Mouse (Mus musculus): ENCODE measurements around the gene Stx8. TPM values are rescaled to one million over a fixed set of nuclear protein-coding genes. Genes with fewer than 3 reads are reported as not detected.

The Stx8 gene
- polyA plus RNA-seq, 1 experiment from 2014 or later: 64.1 TPM

DNA sequence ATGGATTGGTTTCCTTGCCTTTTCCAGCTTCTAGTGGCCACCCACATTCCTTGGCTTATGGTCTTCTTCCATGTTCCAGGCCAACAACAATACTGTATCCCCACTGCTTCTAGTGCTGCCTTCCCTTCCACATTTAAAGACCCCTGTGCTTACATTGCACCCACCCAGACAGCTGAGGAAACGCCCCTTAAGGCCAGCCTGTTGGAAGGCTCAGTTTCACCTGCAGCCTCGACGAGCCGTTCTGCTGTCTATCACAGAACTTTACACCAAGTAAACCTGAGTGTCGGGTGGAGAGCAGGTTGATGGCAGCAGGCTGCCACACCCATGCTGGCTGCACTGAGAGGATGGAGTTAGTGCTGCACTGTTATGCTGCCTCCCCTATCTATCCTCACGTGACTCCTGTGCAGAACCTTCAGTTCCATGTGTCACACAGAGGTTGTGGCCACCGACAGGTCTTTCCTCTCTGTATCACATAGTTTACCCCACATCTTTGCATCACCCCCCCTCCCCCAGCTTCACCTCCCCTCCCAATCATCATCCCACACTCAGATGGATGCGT lies 57.9 kb downstream of the Stx8 start:
- Histone ChIP-seq H3K27me3 (ENCODE audit: control insufficient read depth, insufficient read depth, low read depth, low read length) (no peaks in the 10 kb centered on the region), H3K4me3 (ENCODE audit: low read depth, low read length) (no peak overlapping the region), H3K9ac (ENCODE audit: low read depth, low read length) (no peak overlapping the region), H3K4me2 (ENCODE audit: low read length) (no peak overlapping the region), H3K27ac (ENCODE audit: low read length) (no peak overlapping the region), H3K36me3 (ENCODE audit: control insufficient read depth, insufficient read depth, low read length) (no peaks in the 10 kb centered on the region), H3K4me1 (ENCODE audit: control insufficient read depth, insufficient read depth, low read length) (no peaks in the 10 kb centered on the region), H3K9me3 (replicated peaks; ENCODE audit: control insufficient read depth, low read length, poor library complexity, severe bottlenecking) (no peaks in the 10 kb centered on the region)
- ATAC-seq: no peak
- 90% methylated on average over 8 of the region's 8 CpGs for WGBS

DNA sequence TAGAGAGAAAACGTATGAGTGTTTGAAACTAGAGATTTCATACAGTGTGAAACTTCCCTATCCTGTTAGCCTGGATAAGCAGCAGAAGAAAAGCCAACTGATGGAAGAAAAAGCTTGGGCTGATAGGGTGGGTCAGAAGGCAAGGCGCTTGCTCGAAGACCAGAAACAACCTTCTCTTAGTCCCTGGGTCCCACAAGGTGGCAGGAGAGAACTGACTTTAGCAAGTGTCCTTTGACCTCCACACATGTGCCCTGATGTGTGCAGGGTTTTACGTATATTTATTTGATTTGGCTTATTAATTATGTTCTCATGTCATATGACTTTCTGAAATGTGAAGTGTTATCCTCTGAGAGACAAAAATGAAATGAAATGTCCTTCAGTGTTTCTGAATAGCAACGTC lies 60.6 kb downstream of the Stx8 start:
- H3K9ac ChIP-seq (ENCODE audit: low read depth, low read length): no peak overlapping the region
- no peak overlapping the region for H3K27ac ChIP-seq (ENCODE audit: low read length)
- no peak overlapping the region for H3K4me3 ChIP-seq (ENCODE audit: low read depth, low read length)
- ATAC-seq: no peak
- H3K36me3 ChIP-seq (ENCODE audit: control insufficient read depth, insufficient read depth, low read length): no peaks in the 10 kb centered on the region
- 86% methylated on average over 5 of the region's 5 CpGs for WGBS
- no peaks in the 10 kb centered on the region for H3K9me3 ChIP-seq (replicated peaks; ENCODE audit: control insufficient read depth, low read length, poor library complexity, severe bottlenecking)
- H3K4me1 ChIP-seq (ENCODE audit: control insufficient read depth, insufficient read depth, low read length): no peaks in the 10 kb centered on the region
- H3K4me2 ChIP-seq (ENCODE audit: low read length): no peak overlapping the region
- H3K27me3 ChIP-seq (ENCODE audit: control insufficient read depth, insufficient read depth, low read depth, low read length): no peaks in the 10 kb centered on the region

GRCm38 (mm10) chr11:68029079-68029478 lies 63.1 kb downstream of the Stx8 start:
- H3K9ac ChIP-seq (ENCODE audit: low read depth, low read length): no peak overlapping the region
- H3K27ac ChIP-seq (ENCODE audit: low read length): no peak overlapping the region
- WGBS: 71% methylated on average over 4 of the region's 4 CpGs
- H3K4me3 ChIP-seq (ENCODE audit: low read depth, low read length): no peak overlapping the region
- H3K4me1 ChIP-seq (ENCODE audit: control insufficient read depth, insufficient read depth, low read length): no peaks in the 10 kb centered on the region
- H3K36me3 ChIP-seq (ENCODE audit: control insufficient read depth, insufficient read depth, low read length): no peaks in the 10 kb centered on the region
- H3K9me3 ChIP-seq (replicated peaks; ENCODE audit: control insufficient read depth, low read length, poor library complexity, severe bottlenecking): no peaks in the 10 kb centered on the region
- H3K4me2 ChIP-seq (ENCODE audit: low read length): no peak overlapping the region
- ATAC-seq: no peak
- no peaks in the 10 kb centered on the region for H3K27me3 ChIP-seq (ENCODE audit: control insufficient read depth, insufficient read depth, low read depth, low read length)

DNA sequence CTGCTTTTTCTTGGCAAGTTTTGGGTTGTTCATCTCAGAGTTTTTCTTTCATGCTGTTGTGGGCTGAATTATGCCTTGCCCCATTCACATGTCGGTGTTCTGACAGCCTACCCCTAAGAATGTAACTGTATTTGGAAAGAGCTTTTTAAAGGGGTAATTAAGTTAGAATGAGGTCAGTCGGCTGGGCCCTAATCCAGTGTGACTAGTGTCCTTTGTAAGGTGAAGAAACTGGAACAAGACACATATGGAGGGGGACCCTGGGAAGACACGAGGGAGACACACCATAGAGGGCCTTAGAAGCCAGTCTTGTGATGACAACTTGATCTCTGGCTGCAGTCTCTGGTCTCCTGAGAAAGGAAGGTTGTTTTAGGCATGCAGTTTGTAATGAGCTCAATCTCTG lies 63.9 kb downstream of the Stx8 start:
- Histone ChIP-seq H3K27ac (ENCODE audit: low read length) (no peak overlapping the region), H3K9ac (ENCODE audit: low read depth, low read length) (no peak overlapping the region), H3K4me2 (ENCODE audit: low read length) (no peak overlapping the region), H3K4me3 (ENCODE audit: low read depth, low read length) (no peak overlapping the region), H3K4me1 (ENCODE audit: control insufficient read depth, insufficient read depth, low read length) (no peaks in the 10 kb centered on the region), H3K9me3 (replicated peaks; ENCODE audit: control insufficient read depth, low read length, poor library complexity, severe bottlenecking) (no peaks in the 10 kb centered on the region), H3K27me3 (ENCODE audit: control insufficient read depth, insufficient read depth, low read depth, low read length) (no peaks in the 10 kb centered on the region), H3K36me3 (ENCODE audit: control insufficient read depth, insufficient read depth, low read length) (no peaks in the 10 kb centered on the region)
- ATAC-seq: no peak
- 17% methylated on average over 3 of the region's 3 CpGs for WGBS

- WGBS: 100% methylated on average over 1 of the region's 1 CpGs
- ATAC-seq: no peak
- no peak overlapping the region for H3K27ac ChIP-seq (ENCODE audit: low read length)
- no peaks in the 10 kb centered on the region for H3K9me3 ChIP-seq (replicated peaks; ENCODE audit: control insufficient read depth, low read length, poor library complexity, severe bottlenecking)
- H3K4me1 ChIP-seq (ENCODE audit: control insufficient read depth, insufficient read depth, low read length): no peaks in the 10 kb centered on the region
- no peaks in the 10 kb centered on the region for H3K36me3 ChIP-seq (ENCODE audit: control insufficient read depth, insufficient read depth, low read length)
- H3K9ac ChIP-seq (ENCODE audit: low read depth, low read length): no peak overlapping the region
- no peak overlapping the region for H3K4me2 ChIP-seq (ENCODE audit: low read length)
- H3K4me3 ChIP-seq (ENCODE audit: low read depth, low read length): no peak overlapping the region
- no peaks in the 10 kb centered on the region for H3K27me3 ChIP-seq (ENCODE audit: control insufficient read depth, insufficient read depth, low read depth, low read length)
These were observed 64.8 kb downstream of the Stx8 start for GRCm38 (mm10) chr11:68030771-68031170.

- no peaks in the 10 kb centered on the region for H3K27me3 ChIP-seq (ENCODE audit: control insufficient read depth, insufficient read depth, low read depth, low read length)
- H3K27ac ChIP-seq (ENCODE audit: low read length): no peak overlapping the region
- no peak for ATAC-seq
- H3K36me3 ChIP-seq (ENCODE audit: control insufficient read depth, insufficient read depth, low read length): no peaks in the 10 kb centered on the region
- no peak overlapping the region for H3K4me3 ChIP-seq (ENCODE audit: low read depth, low read length)
- no peaks in the 10 kb centered on the region for H3K9me3 ChIP-seq (replicated peaks; ENCODE audit: control insufficient read depth, low read length, poor library complexity, severe bottlenecking)
- WGBS: 76% methylated on average over 2 of the region's 2 CpGs
- peaks cover 3% of the 10 kb centered on the region; the same call in 1 of the 2 replicates for H3K4me1 ChIP-seq (ENCODE audit: control insufficient read depth, insufficient read depth, low read length)
- no peak overlapping the region for H3K4me2 ChIP-seq (ENCODE audit: low read length)
- no peak overlapping the region for H3K9ac ChIP-seq (ENCODE audit: low read depth, low read length)
These were observed 66.5 kb downstream of the Stx8 start for GRCm38 (mm10) chr11:68032448-68032847.

DNA sequence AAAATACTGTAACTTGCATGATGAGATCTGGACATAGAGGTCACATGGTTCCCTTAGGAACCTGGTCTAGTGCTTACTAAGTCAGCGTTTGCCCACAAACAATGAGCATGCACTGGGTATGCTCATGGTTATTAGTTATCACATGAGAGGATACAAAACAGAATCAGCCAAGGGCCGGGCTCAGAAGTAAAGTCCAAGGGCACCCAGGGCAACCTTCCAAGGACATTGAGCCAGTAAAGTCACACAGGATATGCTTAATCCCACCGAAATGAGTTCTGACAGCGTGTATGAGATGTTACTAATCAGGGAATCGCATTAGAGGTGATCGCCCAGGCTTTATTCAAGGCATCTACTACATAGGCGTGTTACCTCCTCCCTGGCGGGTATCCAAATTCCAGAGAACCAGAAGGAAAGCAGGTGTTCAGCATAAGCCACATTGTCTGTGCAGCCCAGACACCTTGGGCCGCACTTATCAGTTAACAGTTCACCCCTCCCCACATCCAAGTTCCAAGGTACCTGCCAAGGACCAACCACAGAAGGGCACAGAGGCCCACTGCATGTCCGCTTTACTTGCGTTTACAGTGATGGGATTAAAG lies 67.4 kb downstream of the Stx8 start:
- H3K4me3 ChIP-seq (ENCODE audit: low read depth, low read length): no peak overlapping the region
- WGBS: 90% methylated on average over 11 of the region's 11 CpGs
- ATAC-seq: no peak

DNA sequence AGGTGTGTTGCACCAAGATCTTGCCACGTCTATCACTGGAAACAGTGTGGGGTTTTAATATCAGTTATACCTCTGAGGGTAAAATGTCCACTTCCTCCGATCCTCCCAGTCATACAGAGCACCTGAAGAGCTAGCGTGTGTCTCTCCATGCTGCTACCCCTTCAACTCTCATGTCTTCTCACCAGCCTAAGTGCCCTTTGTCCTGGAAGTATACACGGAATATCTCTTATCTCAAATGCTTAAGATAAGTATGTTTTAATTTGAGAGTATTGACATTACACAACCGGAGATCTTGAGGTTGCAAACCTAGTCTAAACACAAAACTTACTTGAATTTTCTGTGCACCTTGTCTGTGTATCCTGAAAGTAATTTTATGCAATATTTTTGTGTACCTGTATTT lies 68.4 kb downstream of the Stx8 start:
- Histone ChIP-seq H3K4me1 (ENCODE audit: control insufficient read depth, insufficient read depth, low read length) (peaks cover 3% of the 10 kb centered on the region; the same call in 1 of the 2 replicates), H3K27ac (ENCODE audit: low read length) (no peak overlapping the region), H3K9ac (ENCODE audit: low read depth, low read length) (no peak overlapping the region), H3K27me3 (ENCODE audit: control insufficient read depth, insufficient read depth, low read depth, low read length) (no peaks in the 10 kb centered on the region), H3K36me3 (ENCODE audit: control insufficient read depth, insufficient read depth, low read length) (no peaks in the 10 kb centered on the region), H3K9me3 (replicated peaks; ENCODE audit: control insufficient read depth, low read length, poor library complexity, severe bottlenecking) (no peaks in the 10 kb centered on the region), H3K4me3 (ENCODE audit: low read depth, low read length) (no peak overlapping the region), H3K4me2 (ENCODE audit: low read length) (no peak overlapping the region)
- 95% methylated on average over 5 of the region's 5 CpGs for WGBS
- ATAC-seq: no peak

More for the DNA sequence above, 67.4 kb downstream of the Stx8 start:
- Histone ChIP-seq H3K9ac (ENCODE audit: low read depth, low read length) (no peak overlapping the region), H3K9me3 (replicated peaks; ENCODE audit: control insufficient read depth, low read length, poor library complexity, severe bottlenecking) (no peaks in the 10 kb centered on the region), H3K4me2 (ENCODE audit: low read length) (no peak overlapping the region), H3K27ac (ENCODE audit: low read length) (no peak overlapping the region), H3K4me1 (ENCODE audit: control insufficient read depth, insufficient read depth, low read length) (peaks cover 3% of the 10 kb centered on the region; the same call in 1 of the 2 replicates), H3K36me3 (ENCODE audit: control insufficient read depth, insufficient read depth, low read length) (no peaks in the 10 kb centered on the region), H3K27me3 (ENCODE audit: control insufficient read depth, insufficient read depth, low read depth, low read length) (no peaks in the 10 kb centered on the region)

DNA sequence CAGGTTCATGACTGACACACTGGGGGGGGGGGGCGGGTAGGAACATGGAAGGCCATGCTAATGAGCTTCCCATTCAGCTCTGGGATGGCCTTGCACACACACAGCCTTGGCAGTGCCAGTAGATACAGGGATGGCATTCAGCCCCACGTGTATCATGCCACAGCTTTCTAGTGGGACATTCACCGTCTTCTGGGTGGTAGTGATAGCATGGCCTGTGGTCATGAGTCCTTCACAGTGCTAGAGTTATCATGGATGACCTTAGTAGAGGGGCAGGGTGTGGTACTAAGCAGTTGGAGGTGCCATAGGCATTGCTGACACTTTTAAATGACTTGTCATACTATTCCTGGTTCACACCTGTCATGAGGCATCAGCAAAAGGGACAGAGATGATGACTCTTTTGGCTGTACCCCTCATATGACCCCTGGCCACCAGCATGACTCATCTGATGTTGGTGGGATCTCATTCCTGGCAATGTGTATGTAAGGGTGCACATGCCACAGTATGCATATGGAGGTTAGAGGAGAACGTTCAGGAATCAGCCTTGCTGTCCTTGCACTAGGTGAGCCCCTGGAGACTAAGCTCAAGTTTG lies 69.4 kb downstream of the Stx8 start:
- no peak overlapping the region for H3K4me2 ChIP-seq (ENCODE audit: low read length)
- no peaks in the 10 kb centered on the region for H3K9me3 ChIP-seq (replicated peaks; ENCODE audit: control insufficient read depth, low read length, poor library complexity, severe bottlenecking)
- no peak overlapping the region for H3K4me3 ChIP-seq (ENCODE audit: low read depth, low read length)
- 83% methylated on average over 4 of the region's 4 CpGs for WGBS
- ATAC-seq: no peak
- peaks cover 3% of the 10 kb centered on the region; the same call in 1 of the 2 replicates for H3K4me1 ChIP-seq (ENCODE audit: control insufficient read depth, insufficient read depth, low read length)
- H3K36me3 ChIP-seq (ENCODE audit: control insufficient read depth, insufficient read depth, low read length): no peaks in the 10 kb centered on the region
- no peak overlapping the region for H3K27ac ChIP-seq (ENCODE audit: low read length)
- no peaks in the 10 kb centered on the region for H3K27me3 ChIP-seq (ENCODE audit: control insufficient read depth, insufficient read depth, low read depth, low read length)
- no peak overlapping the region for H3K9ac ChIP-seq (ENCODE audit: low read depth, low read length)
